Mouse (Mus musculus) kidney, embryonic 15.5 days (tissue): ENCODE data around the gene Kcnk5. TPM values are rescaled to one million over a fixed set of nuclear protein-coding genes. Genes with fewer than 3 reads are reported as not detected.

Experiments used
- ATAC-seq: fragments of 200-750 bp; cut with Nextera tagmentation; replicated peaks from 2 replicates; pipeline ENCODE4 v1.8.0; 2017; ENCODE audit warnings: moderate TSS enrichment; ENCODE audit not compliant: low FRiP score
- H3K27ac ChIP-seq: fragments of 300-500 bp; sonication (generic); 2 replicates; pipeline ENCODE4 v1.5.1; 2015; ENCODE audit warnings: mild to moderate bottlenecking, inconsistent platforms
- H3K27me3 ChIP-seq: fragments of 300-500 bp; sonication (generic); 2 replicates; pipeline ENCODE4 v1.6.1; 2015; ENCODE audit warnings: inconsistent platforms
- H3K36me3 ChIP-seq: fragments of 300-500 bp; sonication (generic); 2 replicates; pipeline ENCODE4 v1.6.1; 2015; ENCODE audit warnings: inconsistent platforms
- H3K4me1 ChIP-seq: fragments of 300-500 bp; sonication (generic); 2 replicates; pipeline ENCODE4 v1.6.1; 2015; ENCODE audit warnings: inconsistent platforms
- H3K4me2 ChIP-seq: fragments of 300-500 bp; sonication (generic); 2 replicates; pipeline ENCODE4 v1.6.1; 2015; ENCODE audit warnings: moderate library complexity, mild to moderate bottlenecking, inconsistent platforms
- H3K4me3 ChIP-seq: fragments of 300-500 bp; sonication (generic); replicated peaks from 2 replicates; pipeline ENCODE4 v1.5.1; 2015; ENCODE audit warnings: mild to moderate bottlenecking, inconsistent platforms
- H3K9ac ChIP-seq: fragments of 300-500 bp; sonication (generic); 2 replicates; pipeline ENCODE4 v1.6.1; 2015; ENCODE audit warnings: mild to moderate bottlenecking, inconsistent platforms
- H3K9me3 ChIP-seq: fragments of 300-500 bp; sonication (generic); replicated peaks from 2 replicates; pipeline ENCODE4 v1.6.1; 2016; ENCODE audit warnings: inconsistent platforms
- WGBS: fragments of 180-500 bp; shearing (Covaris S2); methylation state at CpG from one replicate; pipeline ENCODE4 v1.1.7; 2015; ENCODE audit warnings: mixed read lengths; 5-methylcytosine and 5-hydroxymethylcytosine counted together
- polyA plus RNA-seq: library from polyadenylated mRNA; unstranded; fragments of >200 nt; fragmentation: Nextera tagmentation; extraction: Ambion mirVana; gene quantifications from 2 replicates; pipeline ENCODE4 v1.2.1, GENCODE M21; 2015

Gene Kcnk5
- polyA plus RNA-seq: 15.8 and 17.3 TPM in 2 replicates

- no peaks in the 10 kb centered on the region for H3K36me3 ChIP-seq
- peak within 1 kb of the TSS; percentile 54; the same call in 1 of the 2 replicates for H3K27ac ChIP-seq
- peak; percentile 93 for ATAC-seq
- H3K27me3 ChIP-seq: no peaks in the 10 kb centered on the region
- H3K9ac ChIP-seq: peak within 1 kb of the TSS; percentile 42
- H3K4me1 ChIP-seq: peaks cover 58% of the 10 kb centered on the region
- peak within 1 kb of the TSS; percentile 91 for H3K4me2 ChIP-seq
- H3K9me3 ChIP-seq: no peaks in the 10 kb centered on the region
- H3K4me3 ChIP-seq: peak within 1 kb of the TSS; percentile 67
- under 1% methylated on average over 36 of the region's 36 CpGs for WGBS
Observed at GRCm38 (mm10) chr14:20181466-20181921, at the start of gene Kcnk5. TSS of gene Kcnk5 (minus strand) at chr14:20181809.

- H3K36me3 ChIP-seq: no peaks in the 10 kb centered on the region
- H3K27ac ChIP-seq: peak overlapping the region; percentile 52
- no peak overlapping the region for H3K4me3 ChIP-seq
- H3K4me1 ChIP-seq: peaks cover 20% of the 10 kb centered on the region
- H3K27me3 ChIP-seq: no peaks in the 10 kb centered on the region
- peak; percentile 83 for ATAC-seq
- no peaks in the 10 kb centered on the region for H3K9me3 ChIP-seq
- no peak overlapping the region for H3K9ac ChIP-seq
- WGBS: 52% methylated on average over 7 of the region's 7 CpGs
- H3K4me2 ChIP-seq: no peak overlapping the region
Observed at GRCm38 (mm10) chr14:20230063-20230491, 48.5 kb upstream of the Kcnk5 start.

- peak overlapping the region; percentile 52 for H3K27ac ChIP-seq
- WGBS: 57% methylated on average over 6 of the region's 6 CpGs
- H3K4me3 ChIP-seq: no peak overlapping the region
- H3K9me3 ChIP-seq: no peaks in the 10 kb centered on the region
- H3K9ac ChIP-seq: no peak overlapping the region
- no peak overlapping the region for H3K4me2 ChIP-seq
- ATAC-seq: no peak
- H3K4me1 ChIP-seq: peaks cover 22% of the 10 kb centered on the region
- H3K27me3 ChIP-seq: no peaks in the 10 kb centered on the region
- H3K36me3 ChIP-seq: no peaks in the 10 kb centered on the region
Observed at GRCm38 (mm10) chr14:20229437-20229836, 47.8 kb upstream of the Kcnk5 start.

- H3K9me3 ChIP-seq: no peaks in the 10 kb centered on the region
- no peaks in the 10 kb centered on the region for H3K27me3 ChIP-seq
- H3K9ac ChIP-seq: no peak overlapping the region
- H3K27ac ChIP-seq: no peak overlapping the region
- 55% methylated on average over 4 of the region's 4 CpGs for WGBS
- no peak for ATAC-seq
- no peak overlapping the region for H3K4me3 ChIP-seq
- H3K36me3 ChIP-seq: no peaks in the 10 kb centered on the region
- no peak overlapping the region for H3K4me2 ChIP-seq
- peaks cover 26% of the 10 kb centered on the region for H3K4me1 ChIP-seq
Observed at GRCm38 (mm10) chr14:20228336-20228735, 46.7 kb upstream of the Kcnk5 start.

GRCm38 (mm10) chr14:20226982-20227381, 45.4 kb upstream of the Kcnk5 start:
- WGBS: 51% methylated on average over 2 of the region's 2 CpGs
- Histone ChIP-seq H3K36me3 (no peaks in the 10 kb centered on the region), H3K4me3 (no peak overlapping the region), H3K9ac (no peak overlapping the region), H3K4me2 (no peak overlapping the region), H3K9me3 (no peaks in the 10 kb centered on the region), H3K27ac (no peak overlapping the region), H3K27me3 (no peaks in the 10 kb centered on the region), H3K4me1 (peaks cover 26% of the 10 kb centered on the region)
- ATAC-seq: no peak

GRCm38 (mm10) chr14:20226488-20226887, 44.9 kb upstream of the Kcnk5 start:
- H3K27me3 ChIP-seq: no peaks in the 10 kb centered on the region
- no peak overlapping the region for H3K9ac ChIP-seq
- no peaks in the 10 kb centered on the region for H3K9me3 ChIP-seq
- H3K4me1 ChIP-seq: peaks cover 26% of the 10 kb centered on the region
- ATAC-seq: no peak
- H3K27ac ChIP-seq: no peak overlapping the region
- H3K4me3 ChIP-seq: no peak overlapping the region
- 58% methylated on average over 7 of the region's 7 CpGs for WGBS
- H3K36me3 ChIP-seq: no peaks in the 10 kb centered on the region
- H3K4me2 ChIP-seq: no peak overlapping the region

- Histone ChIP-seq H3K9ac (no peak overlapping the region), H3K27ac (no peak overlapping the region), H3K36me3 (no peaks in the 10 kb centered on the region), H3K4me3 (no peak overlapping the region), H3K4me1 (peaks cover 26% of the 10 kb centered on the region), H3K4me2 (no peak overlapping the region), H3K27me3 (no peaks in the 10 kb centered on the region), H3K9me3 (no peaks in the 10 kb centered on the region)
- 78% methylated on average over 4 of the region's 4 CpGs for WGBS
- no peak for ATAC-seq
Observed at GRCm38 (mm10) chr14:20225525-20225924, 43.9 kb upstream of the Kcnk5 start.

GRCm38 (mm10) chr14:20224576-20225218, 43.1 kb upstream of the Kcnk5 start:
- Histone ChIP-seq H3K27ac (0 out of 2 replicates have a peak overlapping the region, but pooled peaks have one; percentile 3), H3K9ac (no peak overlapping the region), H3K4me3 (no peak overlapping the region), H3K4me1 (peaks cover 20% of the 10 kb centered on the region), H3K27me3 (no peaks in the 10 kb centered on the region), H3K9me3 (no peaks in the 10 kb centered on the region), H3K4me2 (no peak overlapping the region), H3K36me3 (no peaks in the 10 kb centered on the region)
- no peak for ATAC-seq
- WGBS: 71% methylated on average over 10 of the region's 10 CpGs

- Histone ChIP-seq H3K27me3 (no peaks in the 10 kb centered on the region), H3K36me3 (no peaks in the 10 kb centered on the region), H3K4me1 (peaks cover 15% of the 10 kb centered on the region), H3K4me3 (no peak overlapping the region), H3K9ac (no peak overlapping the region), H3K4me2 (no peak overlapping the region), H3K9me3 (no peaks in the 10 kb centered on the region), H3K27ac (0 out of 2 replicates have a peak overlapping the region, but pooled peaks have one; percentile 3)
- no peak for ATAC-seq
- WGBS: 54% methylated on average over 4 of the region's 4 CpGs
Observed at GRCm38 (mm10) chr14:20224163-20224562, 42.6 kb upstream of the Kcnk5 start.

- WGBS: 70% methylated on average over 5 of the region's 5 CpGs
- Histone ChIP-seq H3K9me3 (no peaks in the 10 kb centered on the region), H3K27me3 (no peaks in the 10 kb centered on the region), H3K27ac (no peak overlapping the region), H3K9ac (no peak overlapping the region), H3K36me3 (no peaks in the 10 kb centered on the region), H3K4me1 (peaks cover 14% of the 10 kb centered on the region), H3K4me3 (no peak overlapping the region), H3K4me2 (no peak overlapping the region)
- no peak for ATAC-seq
Observed at GRCm38 (mm10) chr14:20223253-20223652, 41.6 kb upstream of the Kcnk5 start.

- 0 out of 2 replicates have a peak, but pooled peaks have one; percentile 23 for ATAC-seq
- Histone ChIP-seq H3K4me3 (no peak overlapping the region), H3K36me3 (no peaks in the 10 kb centered on the region), H3K4me2 (no peak overlapping the region), H3K27me3 (no peaks in the 10 kb centered on the region), H3K27ac (no peak overlapping the region), H3K9me3 (no peaks in the 10 kb centered on the region), H3K4me1 (peaks cover 8% of the 10 kb centered on the region; the same call in 1 of the 2 replicates), H3K9ac (no peak overlapping the region)
- WGBS: 54% methylated on average over 7 of the region's 7 CpGs
Observed at GRCm38 (mm10) chr14:20221083-20221482, 39.5 kb upstream of the Kcnk5 start.

- Histone ChIP-seq H3K27me3 (no peaks in the 10 kb centered on the region), H3K9ac (no peak overlapping the region), H3K9me3 (no peaks in the 10 kb centered on the region), H3K4me2 (no peak overlapping the region), H3K4me1 (peaks cover 8% of the 10 kb centered on the region; the same call in 1 of the 2 replicates), H3K27ac (no peak overlapping the region), H3K4me3 (no peak overlapping the region), H3K36me3 (no peaks in the 10 kb centered on the region)
- WGBS: 52% methylated on average over 1 of the region's 1 CpGs
- peak; percentile 37 for ATAC-seq
Observed at GRCm38 (mm10) chr14:20219849-20220248, 38.2 kb upstream of the Kcnk5 start.
